Mouse (Mus musculus): ENCODE results near the gene Slain1.

Gene Slain1

GRCm38 (mm10) chr14:103649896-103650334, at the start of gene Slain1:
Slain1 (plus strand) TSS chr14:103650228.
- peak; percentile 86 for DNase-seq

DNA sequence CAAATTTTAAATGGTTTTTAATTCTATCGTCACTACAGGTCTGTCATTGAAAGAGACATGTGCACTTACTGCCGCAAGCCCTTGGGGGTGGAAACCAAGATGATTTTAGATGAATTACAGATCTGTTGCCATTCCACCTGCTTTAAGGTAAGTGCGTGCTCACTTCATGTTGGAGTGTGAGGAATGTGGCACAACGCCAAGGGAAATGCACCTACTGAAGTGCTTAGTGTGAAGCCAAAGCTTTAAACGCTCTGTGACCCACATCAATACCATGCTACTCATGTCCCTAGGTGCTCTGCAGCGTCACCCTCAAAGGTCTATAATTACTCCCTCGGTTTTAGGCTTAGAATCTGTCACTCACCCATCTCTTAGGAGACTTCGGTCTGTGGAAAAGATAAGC, 42.0 kb upstream of the Slain1 start:
- no peak for DNase-seq

DNA sequence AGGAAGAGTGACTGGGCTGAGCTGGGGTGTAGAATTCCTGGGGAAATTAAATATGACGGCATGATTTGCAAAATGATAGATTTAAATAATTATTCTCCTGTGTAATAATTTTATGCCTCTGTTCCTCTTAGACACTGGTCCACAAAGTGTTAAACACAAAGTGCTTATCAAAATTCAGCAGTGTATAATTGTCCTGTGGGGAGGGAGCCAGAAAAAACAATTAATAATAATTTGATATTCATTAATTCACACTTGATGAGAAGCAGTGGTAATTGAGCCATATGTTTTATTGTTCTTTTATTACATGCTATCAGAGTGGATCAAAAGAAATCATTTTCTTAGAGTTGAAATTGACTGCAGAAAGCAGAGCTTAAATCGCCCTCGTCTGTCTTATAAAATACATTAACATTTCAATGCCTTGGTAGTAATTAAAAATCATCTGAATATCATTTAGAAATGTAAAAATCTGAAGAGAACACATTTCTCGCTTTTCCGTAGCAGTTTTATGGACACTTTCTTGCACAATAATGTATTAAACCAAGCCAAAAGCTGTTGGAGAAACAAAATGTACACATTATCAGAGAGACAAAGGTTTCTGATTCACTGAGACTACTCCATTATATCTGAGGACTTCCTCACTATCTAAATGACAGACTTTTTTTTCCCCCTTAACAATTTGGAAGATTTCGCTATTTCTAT, 36.3 kb upstream of the Slain1 start:
- no peak for DNase-seq

DNA sequence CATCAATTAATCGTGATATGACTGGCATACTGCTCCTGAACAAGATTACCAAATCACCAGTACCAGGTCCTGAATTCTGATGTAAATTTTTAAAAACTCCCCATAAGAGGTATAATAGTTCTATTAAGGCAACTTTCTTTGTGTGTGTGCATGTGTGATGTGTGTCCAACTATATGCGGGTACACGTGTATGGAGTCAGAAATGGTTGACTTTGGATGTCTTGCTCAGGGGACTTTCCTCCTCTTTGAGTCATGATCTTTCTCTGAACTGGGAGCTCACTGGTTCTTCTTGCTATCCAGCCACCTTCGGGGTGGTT, 35.8 kb upstream of the Slain1 start:
- DNase-seq: no peak

GRCm38 (mm10) chr14:103619756-103620155, 30.3 kb upstream of the Slain1 start:
- DNase-seq: no peak

DNA sequence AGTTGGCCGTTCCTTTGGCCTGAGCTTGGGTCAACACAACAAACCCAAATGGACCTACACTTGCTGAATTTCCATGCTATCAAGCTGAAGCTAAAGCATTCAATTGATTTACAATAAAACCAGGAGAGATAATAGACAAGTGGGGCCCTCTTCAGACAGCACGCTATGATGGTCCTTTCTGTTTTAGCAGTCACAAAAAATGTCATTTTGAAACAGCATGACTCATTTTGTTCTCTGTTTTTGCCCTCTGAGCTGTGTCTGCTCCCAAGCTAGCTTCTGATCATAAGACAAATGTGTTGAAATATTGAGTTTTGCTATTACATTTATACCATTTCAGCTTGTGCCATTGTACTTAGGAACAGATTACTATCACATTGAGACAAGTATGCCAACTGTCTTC, 28.8 kb upstream of the Slain1 start:
- no peak for DNase-seq

DNA sequence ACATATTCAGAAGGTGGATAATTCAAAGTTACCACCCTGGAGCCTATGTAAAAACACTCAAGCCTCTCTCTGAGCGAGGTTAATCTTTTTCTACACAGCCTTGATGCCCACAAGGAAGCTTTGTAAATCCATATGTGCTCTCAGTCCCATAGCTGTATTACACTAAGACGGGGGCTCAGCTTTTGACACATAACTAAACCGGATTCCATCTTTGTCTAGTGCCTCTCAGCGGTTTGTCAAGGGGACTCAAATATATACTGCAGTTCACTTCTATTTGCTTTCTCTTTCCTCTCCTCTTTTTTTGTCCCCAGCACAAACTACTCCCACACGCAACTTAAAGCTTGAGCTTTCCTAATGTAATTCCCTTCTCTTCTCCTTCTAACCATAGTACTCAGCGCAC, 23.9 kb upstream of the Slain1 start:
- DNase-seq: no peak

GRCm38 (mm10) chr14:103629639-103630364, 20.2 kb upstream of the Slain1 start:
- no peak for DNase-seq

DNA sequence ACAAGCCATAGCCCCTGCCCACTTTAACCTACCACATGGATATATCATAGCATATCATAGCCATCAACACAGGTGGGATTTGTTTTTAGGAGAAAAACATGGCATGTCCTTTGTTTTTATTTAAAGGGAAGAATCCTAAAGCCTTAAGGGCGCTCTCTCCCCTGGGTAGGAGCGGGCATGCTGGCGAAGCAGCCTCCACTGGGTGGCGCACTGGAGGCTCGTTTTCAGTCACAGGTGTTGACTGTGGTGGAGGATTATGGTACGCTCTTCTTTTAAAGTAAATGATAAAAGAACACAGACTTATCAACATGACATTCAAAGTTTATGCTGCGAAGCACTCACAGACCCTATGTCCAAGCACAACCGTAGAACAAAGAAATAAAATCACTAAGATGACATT, 19.5 kb upstream of the Slain1 start:
- DNase-seq: no peak

GRCm38 (mm10) chr14:103643933-103644332, 6.1 kb upstream of the Slain1 start:
- no peak for DNase-seq

GRCm38 (mm10) chr14:103647981-103648380, 2.0 kb upstream of the Slain1 start:
- no peak for DNase-seq

DNA sequence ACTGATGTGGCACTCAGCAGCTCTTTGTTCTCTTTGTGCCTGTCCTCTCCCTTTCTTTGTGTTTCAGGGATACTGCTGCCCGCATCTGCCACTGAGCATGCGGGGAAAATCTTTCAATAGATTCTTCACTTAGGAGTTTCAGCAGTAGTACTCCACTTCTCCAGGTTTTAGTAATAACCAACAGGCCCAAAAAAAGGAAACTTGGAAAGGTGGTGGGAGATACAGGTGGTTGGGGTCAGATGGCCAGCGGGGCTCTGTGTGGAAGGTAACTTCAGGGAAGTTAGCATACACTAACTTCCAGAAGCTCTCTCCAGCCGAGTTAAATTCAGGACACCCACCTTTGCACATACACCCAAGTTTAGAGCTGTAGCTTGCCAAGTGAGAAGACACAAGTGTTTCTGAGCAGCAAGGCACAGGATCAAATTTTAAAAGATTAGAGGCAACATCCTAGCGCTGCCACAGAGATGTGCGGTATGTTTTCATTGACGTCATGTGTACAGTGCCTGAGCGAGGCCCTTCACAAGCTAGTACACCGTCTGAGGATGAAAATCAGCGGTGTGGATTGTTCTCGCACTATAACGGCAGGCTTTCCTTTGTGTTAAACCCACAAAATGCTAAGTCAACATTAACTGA, 1.3 kb upstream of the Slain1 start:
- peak in 1 of 2 experiments; percentile 4 for DNase-seq

GRCm38 (mm10) chr14:103649302-103649701, 726 bp upstream of the Slain1 start:
- DNase-seq: no peak

- peak; percentile 38 to 50 for DNase-seq
Observed at GRCm38 (mm10) chr14:103650413-103651101, 529 bp downstream of the Slain1 start.

DNA sequence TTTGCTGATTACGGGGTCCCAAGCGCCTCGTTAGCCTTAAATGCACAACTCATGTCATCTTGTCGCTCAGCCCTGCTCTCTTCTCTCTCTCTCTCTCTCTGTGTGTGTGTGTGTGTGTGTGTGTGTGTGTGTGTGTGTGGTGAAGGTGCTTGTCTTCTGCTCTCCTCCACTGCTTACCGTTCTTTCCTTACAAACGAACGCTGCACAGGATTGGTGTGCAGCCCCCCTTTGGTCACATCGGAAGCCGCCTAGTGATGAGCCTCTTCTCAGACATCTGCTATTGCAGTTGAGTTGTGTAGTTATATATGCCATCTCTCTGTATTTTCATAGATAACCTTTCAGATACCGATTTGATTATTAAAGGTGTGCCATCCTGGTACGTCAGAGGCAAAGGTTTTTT, 1.1 kb downstream of the Slain1 start:
- DNase-seq: no peak

DNA sequence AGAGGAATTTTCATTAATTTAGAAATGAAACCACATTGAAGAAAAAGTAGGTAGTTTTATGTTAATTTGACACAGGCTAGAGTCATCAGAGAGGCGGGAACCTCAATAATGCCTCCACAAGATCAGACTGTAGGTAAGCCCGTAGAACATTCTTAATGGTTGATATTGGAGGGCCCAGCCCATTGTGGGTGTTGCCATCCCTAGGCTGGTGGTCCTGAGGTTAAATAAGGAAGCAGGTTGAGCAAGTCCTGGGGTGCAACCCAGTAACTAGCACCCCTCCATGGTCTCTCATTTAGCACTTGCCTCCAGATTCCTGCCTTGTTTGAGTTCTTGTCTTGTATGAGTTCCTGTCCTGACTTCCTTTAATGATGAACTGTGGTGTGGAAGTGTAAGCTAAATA, 1.5 kb downstream of the Slain1 start:
- DNase-seq: no peak

DNA sequence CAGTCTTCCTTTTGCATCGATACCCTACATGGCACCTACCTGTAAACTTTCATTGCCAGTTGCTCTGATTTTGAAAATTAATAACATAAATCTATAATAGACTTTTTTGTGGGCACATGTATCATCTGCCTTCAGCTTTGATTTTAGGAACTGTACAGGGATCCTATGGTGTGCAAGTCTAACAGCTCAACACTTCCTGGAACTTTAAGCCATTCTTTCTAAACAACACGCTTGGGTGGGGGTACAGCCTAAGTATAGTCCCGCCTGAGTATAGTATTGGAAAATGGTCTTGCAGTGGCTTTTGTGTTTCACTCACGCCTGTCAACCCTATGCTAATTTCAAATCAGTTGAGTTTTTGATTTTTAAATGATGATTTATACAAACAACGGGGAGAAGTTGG, 2.5 kb downstream of the Slain1 start:
- no peak for DNase-seq

GRCm38 (mm10) chr14:103653800-103654199, 3.8 kb downstream of the Slain1 start:
- DNase-seq: no peak

- no peak for DNase-seq
Observed at GRCm38 (mm10) chr14:103655448-103655847, 5.4 kb downstream of the Slain1 start.

GRCm38 (mm10) chr14:103657876-103658275, 7.8 kb downstream of the Slain1 start:
- DNase-seq: no peak

DNA sequence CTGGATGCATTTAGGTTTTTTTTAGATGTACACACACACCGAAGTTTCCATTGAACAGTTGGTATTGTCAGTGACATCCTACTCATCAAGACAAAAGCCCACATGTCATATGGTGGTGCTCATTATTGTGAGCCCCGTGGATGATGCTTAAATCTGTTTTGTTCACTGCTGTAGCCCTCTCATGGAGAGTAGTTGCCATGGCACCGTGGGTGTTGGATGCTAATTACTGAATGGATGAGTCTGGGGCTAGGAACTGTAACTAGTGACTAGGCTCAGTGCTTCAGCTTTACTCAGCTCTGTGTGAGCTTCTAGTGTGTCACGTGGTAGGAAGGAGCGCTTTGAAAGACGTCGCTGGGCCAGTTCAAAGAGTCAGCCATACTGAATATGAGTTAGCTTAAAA, 13.0 kb downstream of the Slain1 start:
- no peak for DNase-seq

DNA sequence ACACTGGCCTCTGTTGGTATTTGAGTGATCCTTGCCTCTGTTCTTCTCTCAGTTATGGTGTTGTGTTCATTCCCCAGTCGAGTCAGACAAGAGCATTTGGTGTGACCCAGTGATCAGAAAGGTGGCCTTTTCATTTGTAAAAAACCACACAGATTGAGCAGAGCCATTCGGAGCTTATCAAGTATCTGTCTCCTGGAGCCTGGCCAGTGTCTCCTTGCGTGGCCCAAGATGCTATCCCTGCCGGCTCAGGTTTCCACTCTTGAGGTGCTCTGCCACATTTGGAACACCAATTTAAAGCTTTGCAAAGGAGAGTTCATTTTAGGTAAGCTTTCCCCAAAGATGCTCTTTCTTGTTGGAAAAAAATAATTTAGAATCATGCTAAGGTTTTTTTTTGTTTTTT, 14.4 kb downstream of the Slain1 start:
- no peak for DNase-seq

DNA sequence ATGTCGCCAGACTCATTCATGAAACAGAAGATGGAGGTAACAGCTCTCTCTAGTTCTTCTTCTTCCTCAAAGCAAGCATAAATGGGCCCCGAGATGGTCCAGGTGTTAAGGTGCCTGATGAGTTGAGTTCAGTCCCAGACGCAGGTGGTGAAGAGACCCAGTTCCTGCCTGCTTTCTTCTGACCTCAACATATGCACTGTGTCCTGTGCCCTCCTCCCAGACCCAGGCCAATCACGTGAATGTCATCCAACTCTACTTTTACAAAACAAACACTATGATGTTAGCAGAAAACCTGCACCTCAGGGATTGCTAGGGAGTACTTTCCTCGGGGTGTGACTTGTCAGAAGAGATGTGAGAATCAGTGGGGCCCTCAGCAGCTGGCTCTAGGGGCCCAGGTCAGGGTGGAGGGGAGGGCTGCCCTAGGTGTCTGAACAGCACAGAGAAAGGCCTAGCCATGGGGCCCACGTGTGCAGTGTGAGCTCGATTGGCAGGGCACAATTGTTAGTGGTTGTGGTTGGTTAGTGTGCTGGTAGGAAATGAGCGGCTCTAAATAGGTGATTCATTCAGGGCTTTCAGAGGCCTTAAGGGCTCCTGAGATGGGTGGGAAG, 16.4 kb downstream of the Slain1 start:
- DNase-seq: no peak
